Mouse (Mus musculus): ENCODE measurements around the gene Sh3tc1. TPM values are rescaled to one million over a fixed set of nuclear protein-coding genes. Genes with fewer than 3 reads are reported as not detected.

Gene Sh3tc1
- total RNA-seq, 2 experiments from 2014 or later, result 1.8 to 2.1 TPM

Other genes starting within 250 kb of the Sh3tc1 start
- 1 to 10 TPM; 3.0 to 3.2 TPM for gene Cpz, start 214.3 kb downstream of the Sh3tc1 start, total RNA-seq (2021)
- gene Trmt44, start 164.9 kb downstream of the Sh3tc1 start, total RNA-seq (2021), result 1 to 10 TPM; 1.5 to 1.6 TPM
- 10 to 100 TPM; 16.4 to 18.9 TPM for gene Acox3, start 156.9 kb downstream of the Sh3tc1 start, total RNA-seq (2021)
- gene Htra3, start 60.2 kb downstream of the Sh3tc1 start, total RNA-seq (2021), result 10 to 100 TPM; 37.4 to 46.7 TPM
- gene Ablim2, start 17.9 kb upstream of the Sh3tc1 start, total RNA-seq (2021), result 10 to 100 TPM; 33.4 to 42.7 TPM
- gene Afap1, start 153.3 kb upstream of the Sh3tc1 start, total RNA-seq (2021), result 1 to 10 TPM; 7.8 to 8.1 TPM